Mouse (Mus musculus) brain, embryonic 14.5 days (tissue): Measurements from ENCODE around the gene Telo2.

Experiments
- CTCF ChIP-seq: fragments of 200-500 bp; IDR thresholded peaks from 2 replicates; pipeline ENCODE4 v1.5.1; 2012; ENCODE audit warnings: inconsistent platforms, mild to moderate bottlenecking, moderate library complexity, borderline replicate concordance; ENCODE audit not compliant: insufficient read depth, insufficient read length; ENCODE audit errors: extremely low read depth
- POLR2A ChIP-seq: fragments of 200-500 bp; IDR thresholded peaks from 2 replicates; pipeline ENCODE4 v1.6.1; 2012; ENCODE audit warnings: mild to moderate bottlenecking, inconsistent platforms, borderline replicate concordance; ENCODE audit not compliant: poor library complexity, insufficient read depth, insufficient read length, severe bottlenecking; ENCODE audit errors: extremely low read depth

DNA sequence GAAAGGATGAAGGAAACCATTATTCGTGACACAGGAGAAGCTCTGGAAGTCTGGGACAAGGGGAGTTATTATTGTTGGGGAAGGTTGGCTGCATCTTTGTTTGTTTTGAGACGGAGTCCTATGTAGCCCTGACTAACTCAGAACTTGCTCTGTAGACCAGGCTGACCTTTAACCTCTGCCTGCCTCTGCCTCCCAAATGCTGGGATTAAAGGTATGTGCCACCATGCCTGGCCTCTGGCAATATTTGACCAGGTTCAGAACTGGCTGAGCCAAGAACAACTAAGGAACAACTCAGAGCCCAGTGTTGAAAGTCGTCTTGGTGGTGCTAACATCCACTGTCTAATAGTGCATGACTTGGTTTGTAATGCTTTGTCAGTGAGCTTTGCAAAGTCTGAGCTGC, 50.6 kb downstream of the Telo2 start:
- TF ChIP-seq POLR2A (no peak), CTCF (no peak)
